8 mouse cellular contexts compared by ENCODE assay signal in genomic region chr15:63601543-63601942, GRCm38 (mm10).
A peak's percentile ranks its signal among the peaks of the same experiment; 100 is the strongest.
DNase-seq lines count a peak whose midpoint lies in the region; TF ChIP-seq lines count a peak whose summit lies in the region.

No protein-coding gene starts in this region.

- WGBS in cerebellum, adult 2 months = 41% methylated on average over 5 of the region's 5 CpGs
- WGBS in heart, embryonic 10.5 days = 58% methylated on average over 5 of the region's 5 CpGs

- no peaks in the 10 kb centered on the region for H3K9me3 ChIP-seq in heart, embryonic 10.5 days

- TF ChIP-seq CTCF in cerebellum, adult 2 months (IDR thresholded peaks at IDR 0.05; ENCODE audit: borderline replicate concordance, insufficient read depth, low read depth, low read length) = peak; percentile 45; the same call in 1 of the 2 replicates

- no peaks in the 10 kb centered on the region for H3K27me3 ChIP-seq in cerebellum, adult 2 months (ENCODE audit: control insufficient read depth, insufficient read depth, low read length)
- H3K27me3 ChIP-seq in heart, embryonic 10.5 days (ENCODE audit: insufficient read depth, poor library complexity, severe bottlenecking) = no peaks in the 10 kb centered on the region

- no peaks in the 10 kb centered on the region for H3K4me1 ChIP-seq in cerebellum, adult 2 months (ENCODE audit: control insufficient read depth, insufficient read depth, low read length)
- H3K4me1 ChIP-seq in heart, embryonic 10.5 days = no peaks in the 10 kb centered on the region

- DNase-seq in cerebellum, adult 2 months = peak; percentile 4 to 11
- DNase-seq in cerebellum, adult 11-12 months = no peak
- peak; percentile 64 for DNase-seq in CD4-positive, CD25-positive, alpha-beta regulatory T cell, adult 2 months (ENCODE audit: low read depth, low spot score)
- peak; percentile 8 for DNase-seq in brain, embryonic 18.5 days (ENCODE audit: low read depth, low spot score)
- DNase-seq in heart, embryonic 10.5 days (ENCODE audit: low spot score) = peak; percentile 78
- DNase-seq in kidney, postnatal 36 days = peak; percentile 16 to 43
- peak; percentile 53 for DNase-seq in lung, postnatal 14 days
- peak; percentile 57 to 60 for DNase-seq in right cerebral cortex, postnatal 10 days (ENCODE audit: low spot score in 2 of 2)

- no peaks in the 10 kb centered on the region for H3K36me3 ChIP-seq in heart, embryonic 10.5 days

- H3K27ac ChIP-seq in cerebellum, adult 2 months (ENCODE audit: insufficient read depth, low read length) = no peak overlapping the region
- no peak overlapping the region for H3K27ac ChIP-seq in heart, embryonic 10.5 days

- TF ChIP-seq POLR2A in cerebellum, adult 2 months (IDR thresholded peaks at IDR 0.05; ENCODE audit: borderline replicate concordance, insufficient read depth, low read length) = no peak

- H3K4me3 ChIP-seq in cerebellum, adult 2 months (replicated peaks; ENCODE audit: insufficient read depth, low read depth, low read length) = no peak overlapping the region
- H3K4me3 ChIP-seq in heart, embryonic 10.5 days = no peak overlapping the region
